Mouse (Mus musculus) ES-Bruce4 (cell line): ENCODE measurements around the gene Uvrag.

Experiments used
- CTCF ChIP-seq: IDR thresholded peaks from one replicate; pipeline ENCODE4 v1.8.1; 2011; ENCODE audit warnings: low read depth, low read length
- EP300 ChIP-seq: IDR thresholded peaks from 2 replicates; pipeline ENCODE4 v1.6.1; 2011; ENCODE audit warnings: low read depth, low read length; ENCODE audit not compliant: insufficient read depth

- TF ChIP-seq EP300 = no peak
- no peak for TF ChIP-seq CTCF
Observed at GRCm38 (mm10) chr7:98970721-98971120, 170.2 kb downstream of the Uvrag start.
